Mouse (Mus musculus): Measurements from ENCODE around the gene Cyp4a32.
"Not testable (repeated sequence)": the region's sequence is repeated elsewhere in the genome, so short reads cannot be mapped to it uniquely, and the experiment has no call there.

Gene Cyp4a32

DNA sequence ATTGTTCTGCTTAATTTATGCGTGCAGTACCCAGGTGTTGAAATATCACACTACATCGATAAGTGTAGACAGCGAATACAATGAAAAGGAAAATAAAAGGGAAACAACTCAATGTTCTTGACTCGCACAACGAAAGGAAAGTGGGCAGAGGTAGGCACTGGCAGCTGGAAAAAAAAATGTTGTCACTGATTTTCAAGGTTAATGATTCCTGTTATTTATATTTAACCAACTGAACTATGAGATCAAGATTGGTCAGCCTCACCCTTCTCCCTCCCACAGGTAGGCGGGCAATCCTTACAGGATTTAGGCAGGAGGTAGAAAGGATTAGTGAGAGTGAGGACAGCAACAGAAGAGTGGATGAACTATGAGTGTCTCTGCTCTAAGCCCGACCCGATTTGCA is at the start of gene Cyp4a32:
TSS of gene Cyp4a32 (plus strand) at position 359 of the 400 bp plus-strand sequence.
- not testable (repeated sequence) for DNase-seq (ENCODE audit: low read depth, low spot score)

DNA sequence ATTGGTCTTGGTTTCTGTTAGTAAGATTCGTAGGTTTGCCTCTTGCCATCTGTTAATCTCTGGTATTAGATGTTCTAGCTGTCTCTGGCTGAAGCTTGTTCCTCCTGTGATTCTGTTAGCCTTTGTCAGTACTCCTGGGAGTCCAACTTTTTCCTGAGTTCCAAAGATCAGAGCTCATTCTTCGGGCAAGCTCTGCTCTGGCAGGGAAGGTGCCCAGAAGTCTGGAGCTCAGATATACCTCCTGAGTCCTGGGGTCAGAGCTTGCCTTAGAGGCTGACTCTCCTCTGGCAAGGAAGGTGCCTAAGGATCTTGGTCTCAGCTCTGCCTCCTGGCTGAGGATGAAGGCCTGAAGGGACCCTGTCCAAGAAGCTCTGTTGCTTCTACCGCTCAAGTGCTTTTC is 48.0 kb upstream of the Cyp4a32 start:
- DNase-seq (ENCODE audit: low read depth, low spot score): no peak

DNA sequence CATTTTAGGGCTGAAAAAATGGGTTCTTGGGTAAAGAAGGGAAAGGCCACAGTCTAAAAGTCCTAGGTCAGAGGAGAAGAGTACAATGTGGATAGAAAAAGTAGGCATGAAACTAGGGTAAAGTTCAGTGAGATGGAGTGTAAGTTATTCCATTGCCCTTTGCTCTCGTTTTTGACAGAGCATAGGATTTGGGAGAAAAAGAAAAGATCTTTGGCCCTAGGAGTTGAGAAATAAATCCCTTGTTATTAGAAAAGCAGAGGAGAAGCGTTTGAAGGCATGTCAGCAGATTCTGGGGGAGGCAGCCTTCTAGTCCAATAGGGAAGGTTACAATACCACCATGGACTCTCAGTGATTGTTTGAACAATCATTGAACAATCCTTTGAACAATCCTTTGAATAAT is 45.3 kb upstream of the Cyp4a32 start:
- DNase-seq (ENCODE audit: low read depth, low spot score): no peak

DNA sequence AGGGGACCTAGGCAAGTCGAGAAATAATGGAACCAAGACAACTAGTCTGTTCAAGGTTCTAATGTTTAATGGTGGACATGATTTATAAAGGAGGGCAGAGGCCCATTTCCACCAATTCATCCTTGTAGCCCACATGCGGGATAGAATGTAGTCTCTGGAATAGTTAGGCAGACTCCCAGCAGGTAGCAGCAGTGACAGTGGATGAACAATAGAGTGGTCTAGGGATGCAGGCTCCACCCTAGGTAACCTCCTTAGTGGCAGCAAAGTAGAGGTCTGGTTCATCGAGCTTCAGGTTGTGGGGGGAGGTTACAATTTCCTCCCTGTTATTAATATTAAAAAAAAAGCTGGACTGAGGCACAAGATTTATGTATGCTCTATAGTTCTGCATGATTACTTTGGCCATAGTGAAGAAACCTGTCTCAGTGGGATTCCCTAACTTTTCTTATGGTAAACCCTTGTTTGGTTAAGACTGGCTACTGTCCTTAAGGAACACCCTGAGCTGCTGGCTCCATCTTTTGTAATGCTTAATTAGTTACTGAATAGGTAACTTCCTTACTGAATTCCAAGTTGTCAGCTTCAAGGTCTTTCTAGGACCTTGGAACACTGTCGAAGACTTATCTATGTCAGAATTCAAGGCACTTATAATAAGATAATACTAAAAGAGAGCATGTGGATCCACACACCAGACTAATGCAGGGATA is 42.8 kb upstream of the Cyp4a32 start:
- DNase-seq (ENCODE audit: low read depth, low spot score): no peak

DNA sequence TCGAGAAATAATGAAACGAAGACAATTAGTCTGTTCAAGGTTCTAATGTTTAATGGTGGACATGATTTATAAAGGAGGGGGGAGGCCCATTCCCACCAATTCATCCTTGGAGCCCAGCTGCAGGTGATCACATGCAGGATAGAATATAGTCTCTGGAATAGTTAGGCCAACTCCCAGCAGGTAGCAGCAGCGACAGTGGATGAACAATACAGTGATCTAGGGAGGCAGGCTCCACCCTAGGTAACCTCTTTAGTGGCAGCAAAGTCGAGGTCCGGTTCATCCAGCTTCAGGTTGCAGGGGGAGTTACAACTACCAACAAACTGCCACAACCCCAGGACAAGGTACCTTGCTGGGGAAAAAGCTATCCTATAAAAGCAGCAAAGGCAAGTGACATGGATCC is 39.5 kb upstream of the Cyp4a32 start:
- not testable (repeated sequence) for DNase-seq (ENCODE audit: low read depth, low spot score)

DNA sequence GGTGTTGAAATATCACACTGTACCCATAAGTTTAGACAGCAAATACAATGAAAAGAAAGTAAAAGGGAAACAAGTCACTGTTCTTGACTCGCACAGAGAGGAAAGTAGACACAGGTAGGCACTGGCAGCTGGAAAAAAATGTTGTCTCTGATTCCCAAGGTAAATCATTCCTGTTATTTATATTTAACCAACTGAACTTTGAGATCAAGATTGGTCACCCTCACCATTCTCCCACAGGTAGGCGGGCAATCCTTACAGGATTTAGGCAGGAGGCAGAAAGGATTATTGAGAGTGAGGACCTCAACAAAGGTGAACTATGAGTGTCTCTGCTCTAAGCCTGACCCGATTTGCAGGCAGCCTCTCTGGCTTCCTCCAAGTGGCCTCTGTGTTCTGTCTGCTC is 37.4 kb upstream of the Cyp4a32 start, which contains the start of gene Cyp4a31:
TSS of gene Cyp4a31 (plus strand) at position 249 of the 400 bp plus-strand sequence.
- no peak for DNase-seq (ENCODE audit: low read depth, low spot score)

DNA sequence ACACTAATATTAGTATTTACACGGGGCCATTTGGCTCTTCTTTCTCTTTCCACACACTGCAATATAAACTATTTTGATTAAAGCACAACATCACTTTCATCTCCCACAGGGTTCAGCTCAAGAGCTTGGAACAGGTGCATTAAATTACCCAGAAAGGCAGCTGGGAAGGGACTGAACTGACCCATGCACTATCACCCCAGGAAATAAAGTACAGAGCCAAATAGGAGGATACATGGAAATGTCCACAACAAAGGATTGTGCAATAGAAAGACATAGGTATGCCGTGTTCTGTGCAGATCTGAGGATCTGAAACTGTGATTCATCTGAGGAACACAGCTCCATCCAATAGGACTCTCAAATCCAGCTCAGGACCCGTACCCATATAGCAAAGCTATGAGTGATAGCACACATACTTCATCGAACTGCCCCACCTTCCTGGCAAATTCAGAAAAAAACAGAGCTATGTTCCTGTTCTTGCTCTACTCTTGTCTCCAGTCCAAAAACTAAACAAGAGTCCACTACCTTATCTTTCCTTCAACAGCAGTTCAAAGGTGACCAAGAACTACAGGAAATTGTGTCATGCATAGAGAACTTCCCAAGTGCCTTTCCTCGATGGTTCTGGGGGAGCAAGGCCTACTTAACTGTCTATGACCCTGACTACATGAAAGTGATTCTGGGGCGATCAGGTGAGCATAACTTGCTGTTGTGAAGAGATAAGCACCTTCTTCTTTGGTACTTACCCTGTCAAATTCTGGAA is 36.1 kb upstream of the Cyp4a32 start:
- not testable (repeated sequence) for DNase-seq (ENCODE audit: low read depth, low spot score)

DNA sequence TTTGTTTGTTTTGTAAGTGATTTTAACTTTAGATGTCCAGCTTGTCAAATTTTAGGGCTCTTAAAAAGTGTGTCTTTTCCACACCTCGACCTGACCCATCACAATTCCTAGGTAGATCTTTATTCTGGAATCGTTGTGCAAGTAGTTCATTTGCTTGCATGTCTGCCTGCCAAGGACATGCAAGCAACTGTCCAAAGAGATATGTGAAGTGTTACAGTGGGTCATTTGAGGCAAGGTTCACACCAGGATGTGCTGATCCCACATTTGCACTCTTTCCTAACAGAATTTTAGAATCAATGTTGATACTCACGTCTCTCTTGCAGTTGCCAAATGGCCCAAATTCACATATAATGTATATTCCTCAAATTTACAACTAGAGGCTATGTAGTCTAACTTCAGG is 25.5 kb upstream of the Cyp4a32 start:
- DNase-seq (ENCODE audit: low read depth, low spot score): no peak

DNA sequence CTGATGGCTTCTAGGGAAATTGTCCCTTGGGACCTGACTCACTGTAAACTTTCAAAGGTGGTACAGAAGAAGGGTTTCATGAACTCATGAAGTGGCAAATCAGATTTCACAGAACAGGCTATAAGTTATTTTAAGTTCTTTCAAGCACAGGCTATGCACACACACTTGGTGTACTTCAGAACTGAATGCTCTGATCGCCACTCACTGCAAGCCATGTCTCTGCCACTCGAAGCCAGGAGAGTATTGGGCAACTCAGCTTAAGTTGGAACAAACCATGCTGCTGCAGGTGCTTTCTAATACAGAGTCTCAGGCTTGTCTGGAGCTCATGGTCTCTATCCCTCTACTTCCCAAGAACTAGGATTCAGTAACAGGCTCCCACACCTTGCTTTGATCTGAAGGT is 25.0 kb upstream of the Cyp4a32 start:
- no peak for DNase-seq (ENCODE audit: low read depth, low spot score)

DNA sequence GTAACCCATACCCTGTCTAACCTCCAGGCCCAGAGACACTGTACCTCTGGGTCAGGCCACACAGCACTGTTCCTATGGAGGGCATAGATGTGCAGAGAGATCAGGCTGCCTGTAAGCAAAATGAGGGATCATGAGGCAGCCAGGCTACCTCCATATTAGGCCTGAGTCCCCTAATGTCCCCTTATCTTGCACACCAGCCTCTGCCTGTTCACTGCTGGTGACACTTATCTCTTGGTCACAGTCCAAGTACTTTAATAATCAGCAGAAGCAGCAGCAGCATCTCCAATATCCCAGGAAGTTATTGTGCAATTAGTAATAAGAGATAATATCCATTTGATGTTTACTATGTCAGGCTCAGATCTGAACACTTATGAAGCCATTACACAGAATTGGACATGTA is 17.7 kb upstream of the Cyp4a32 start:
- DNase-seq (ENCODE audit: low read depth, low spot score): no peak

DNA sequence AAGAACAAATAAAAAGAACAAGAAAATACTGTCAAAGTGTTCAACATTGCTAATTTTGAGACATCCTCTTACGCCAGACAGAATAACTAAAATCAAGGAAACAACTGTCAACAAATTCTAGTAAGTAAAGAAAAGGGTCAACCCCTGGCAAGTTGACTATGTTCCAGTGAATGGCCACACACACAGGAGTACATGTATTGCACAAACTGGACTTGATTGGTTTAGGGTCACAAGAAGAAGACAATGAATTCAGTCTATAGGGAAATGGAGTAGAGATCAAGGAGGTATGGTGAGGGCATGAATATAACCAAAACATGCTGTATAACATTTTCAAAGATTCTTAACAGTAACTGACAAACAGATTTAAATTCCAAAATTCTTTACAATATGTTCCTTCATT is 4.4 kb upstream of the Cyp4a32 start:
- DNase-seq (ENCODE audit: low read depth, low spot score): no peak

DNA sequence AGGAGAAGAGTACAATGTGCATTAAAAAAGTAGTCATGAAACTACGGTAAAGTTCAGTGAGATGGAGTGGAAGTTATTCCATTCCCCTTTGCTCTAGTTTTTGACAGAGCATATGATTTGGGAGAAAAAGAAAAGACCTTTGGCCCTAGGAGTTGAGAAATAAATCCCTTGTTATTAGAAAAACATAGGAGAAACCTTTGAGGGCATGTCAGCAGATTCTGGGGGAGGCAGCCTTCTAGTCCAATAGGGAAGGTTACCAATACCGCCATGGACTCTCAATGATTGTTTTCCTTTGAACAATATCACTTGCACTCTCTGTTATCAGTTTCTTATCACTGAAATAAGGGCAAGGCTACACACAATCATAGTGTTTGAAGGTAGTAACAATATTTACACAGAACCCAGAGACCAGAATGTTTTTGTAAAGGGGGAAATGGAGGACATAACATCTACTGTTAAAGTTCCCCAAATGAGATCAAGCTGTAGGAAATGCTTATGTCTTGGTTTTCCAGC is 3.9 kb upstream of the Cyp4a32 start:
- DNase-seq (ENCODE audit: low read depth, low spot score): no peak

DNA sequence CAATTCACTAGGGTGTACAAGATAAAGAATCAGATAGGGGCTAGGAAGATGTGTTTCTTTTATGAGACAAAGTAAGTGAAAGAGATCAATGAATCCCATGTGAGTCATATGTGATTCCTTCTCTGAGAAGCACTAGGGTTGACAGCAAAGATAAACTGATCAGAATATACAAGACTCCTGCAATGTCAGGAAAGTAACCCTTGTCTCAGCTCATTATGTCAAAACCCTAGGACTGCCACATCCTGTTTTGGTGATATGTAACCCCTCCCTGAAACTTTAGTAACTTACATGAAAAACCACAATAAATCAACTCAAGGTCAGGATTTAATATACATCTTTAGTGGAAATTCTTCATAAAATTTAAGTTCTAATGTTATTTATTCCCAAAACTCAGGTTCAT is 13.2 kb downstream of the Cyp4a32 start:
- DNase-seq (ENCODE audit: low read depth, low spot score): no peak

DNA sequence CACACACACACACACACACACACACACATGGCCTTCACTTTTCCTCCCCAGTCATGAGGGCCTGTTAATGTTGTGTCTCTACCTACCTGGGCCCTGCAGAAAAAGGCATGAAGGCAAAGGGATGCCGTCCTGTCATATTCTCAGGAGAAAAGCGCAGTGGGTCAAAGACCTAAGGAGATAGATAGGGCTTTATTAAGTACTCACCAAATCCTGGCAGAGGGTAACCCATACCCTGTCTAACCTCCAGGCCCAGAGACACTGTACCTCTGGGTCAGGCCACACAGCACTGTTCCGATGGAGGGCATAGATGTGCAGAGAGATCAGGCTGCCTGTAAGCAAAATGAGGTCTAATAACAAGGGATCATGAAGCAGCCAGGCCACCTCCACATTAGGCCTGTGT is 24.8 kb downstream of the Cyp4a32 start:
- not testable (repeated sequence) for DNase-seq (ENCODE audit: low read depth, low spot score)

DNA sequence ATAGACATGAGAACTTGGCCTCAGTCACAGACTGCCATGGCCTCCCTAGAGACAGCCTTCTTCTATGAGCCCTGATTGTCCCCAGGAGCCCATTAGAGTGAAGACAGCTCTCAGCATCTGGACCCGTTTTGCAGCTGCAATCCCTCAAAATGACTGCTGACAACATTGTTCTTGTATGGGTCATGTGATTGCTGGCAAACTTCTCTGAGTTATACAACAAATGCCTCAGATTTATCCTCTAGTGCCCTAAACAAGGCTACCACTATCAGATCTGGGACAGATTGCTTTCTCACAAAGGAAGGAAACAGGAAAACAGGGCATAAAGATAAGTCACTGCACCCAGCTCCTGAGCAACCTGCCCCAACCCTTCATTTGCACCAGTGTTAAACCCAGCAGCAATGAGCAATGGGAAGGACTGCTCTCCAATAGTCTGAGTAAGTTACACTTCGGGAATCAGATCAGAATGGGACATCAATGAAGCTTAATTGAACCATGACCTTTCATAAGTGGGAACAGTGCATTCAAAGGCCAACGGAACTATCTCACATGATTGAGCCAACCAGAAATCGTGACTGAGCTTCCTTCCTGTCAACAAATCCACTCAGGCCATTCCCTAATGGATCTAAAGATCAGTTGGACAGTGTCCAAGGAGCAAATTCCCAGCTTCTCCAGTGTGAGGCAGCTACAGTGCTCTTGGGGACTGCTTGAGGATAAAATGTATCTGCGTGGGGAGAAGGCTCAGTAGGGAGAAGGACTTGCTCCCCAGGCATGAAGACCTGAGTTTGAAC is 42.4 kb downstream of the Cyp4a32 start:
- DNase-seq (ENCODE audit: low read depth, low spot score): no peak

DNA sequence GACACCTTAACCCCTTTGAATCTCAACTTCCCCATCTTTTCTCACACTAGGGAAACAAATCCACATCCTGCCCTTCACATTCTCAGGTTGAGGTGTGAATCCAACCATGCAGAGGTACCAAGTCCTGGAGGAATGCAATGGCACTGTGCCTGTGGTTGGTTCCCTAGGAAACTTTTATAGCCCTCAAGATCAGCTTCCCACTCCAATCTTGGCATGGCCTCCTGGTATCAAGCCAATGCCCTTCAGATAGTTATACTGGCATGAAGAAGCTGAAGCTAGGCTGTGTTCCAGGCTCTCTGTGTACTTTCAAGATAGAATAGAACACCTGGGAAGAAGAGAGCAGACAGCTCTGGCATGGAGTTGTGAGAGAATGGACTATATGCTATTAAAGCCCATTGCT is 44.6 kb downstream of the Cyp4a32 start:
- no peak for DNase-seq (ENCODE audit: low read depth, low spot score)

DNA sequence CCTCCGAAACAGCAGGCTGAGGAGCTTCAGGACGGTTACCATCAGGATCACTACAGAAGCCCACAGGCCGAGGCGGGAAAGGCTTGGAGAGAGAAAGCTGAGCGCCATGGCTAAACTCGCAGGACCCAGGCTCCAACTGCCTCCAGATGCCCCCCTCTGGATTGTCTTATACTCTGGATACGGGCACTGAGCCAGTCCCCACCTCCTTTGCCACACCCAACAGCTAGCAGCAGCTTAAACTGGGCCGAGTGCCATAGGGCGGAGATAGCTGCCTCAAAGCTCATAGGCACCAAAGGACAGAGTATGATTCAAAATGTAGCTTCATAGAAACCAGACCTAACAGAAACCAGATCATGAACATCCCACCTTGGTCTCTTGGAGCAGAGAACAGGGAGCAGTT is 46.8 kb downstream of the Cyp4a32 start, which contains the start of gene Cyp4b1:
TSS of gene Cyp4b1 (minus strand) at position 144 of the 400 bp plus-strand sequence.
- no peak for DNase-seq (ENCODE audit: low read depth, low spot score)

DNA sequence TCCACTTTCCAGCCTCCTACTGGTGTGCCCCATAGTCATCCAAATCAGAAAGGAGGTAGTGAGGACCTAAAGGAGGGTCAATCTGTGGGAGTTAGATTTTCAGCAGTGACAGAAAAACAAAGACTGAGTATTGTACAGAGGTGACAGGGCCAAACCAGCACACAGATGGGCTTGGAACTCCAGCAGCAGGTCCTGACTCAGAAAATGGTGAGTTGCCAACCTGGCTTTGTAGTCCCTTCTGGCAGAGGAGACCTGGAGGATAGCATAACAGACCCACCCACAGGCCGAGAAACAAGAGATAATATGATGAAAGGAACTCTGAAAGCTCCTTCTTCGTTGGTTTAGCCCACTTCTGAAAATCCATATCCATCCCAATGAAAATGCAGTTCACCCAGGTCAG is 48.0 kb downstream of the Cyp4a32 start:
- DNase-seq (ENCODE audit: low read depth, low spot score): no peak

DNA sequence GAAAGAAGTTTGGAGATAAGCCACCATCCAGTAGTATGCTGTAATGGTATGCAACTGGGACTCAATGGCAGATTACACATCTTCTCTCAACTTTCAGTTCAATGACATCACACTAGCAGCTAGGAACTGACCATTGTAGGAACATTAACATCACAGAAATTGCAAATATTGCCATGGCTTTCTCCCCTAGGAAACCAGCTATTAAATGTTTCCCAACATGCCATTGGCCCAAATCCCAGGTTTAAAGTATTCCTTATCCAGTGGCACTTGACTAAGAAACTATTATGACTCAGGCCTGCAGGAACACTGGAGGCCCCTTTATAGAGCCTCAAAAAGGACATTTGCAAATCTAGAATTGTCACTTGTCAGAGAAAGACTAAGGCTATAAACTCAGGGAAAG is 48.6 kb downstream of the Cyp4a32 start:
- DNase-seq (ENCODE audit: low read depth, low spot score): no peak

DNA sequence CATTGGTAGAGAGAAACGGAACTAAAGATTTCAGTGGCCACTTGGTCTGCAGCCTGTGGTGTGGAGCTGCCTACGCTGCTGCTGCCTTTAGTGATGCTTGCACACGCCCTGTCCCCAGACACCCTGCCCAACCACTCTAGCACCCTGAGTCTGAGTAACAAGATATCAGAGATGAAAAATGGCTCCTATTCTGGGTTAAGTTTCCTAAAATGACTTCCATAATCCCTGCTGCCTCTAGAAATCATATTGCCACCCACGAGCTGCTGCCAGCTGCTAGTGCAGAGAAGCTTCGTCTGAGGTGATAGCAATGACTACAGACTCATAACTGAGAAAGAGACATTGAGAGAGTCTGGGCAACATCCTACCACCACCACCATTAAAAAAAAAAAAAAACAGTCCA is 50.1 kb downstream of the Cyp4a32 start:
- DNase-seq (ENCODE audit: low read depth, low spot score): no peak

DNA sequence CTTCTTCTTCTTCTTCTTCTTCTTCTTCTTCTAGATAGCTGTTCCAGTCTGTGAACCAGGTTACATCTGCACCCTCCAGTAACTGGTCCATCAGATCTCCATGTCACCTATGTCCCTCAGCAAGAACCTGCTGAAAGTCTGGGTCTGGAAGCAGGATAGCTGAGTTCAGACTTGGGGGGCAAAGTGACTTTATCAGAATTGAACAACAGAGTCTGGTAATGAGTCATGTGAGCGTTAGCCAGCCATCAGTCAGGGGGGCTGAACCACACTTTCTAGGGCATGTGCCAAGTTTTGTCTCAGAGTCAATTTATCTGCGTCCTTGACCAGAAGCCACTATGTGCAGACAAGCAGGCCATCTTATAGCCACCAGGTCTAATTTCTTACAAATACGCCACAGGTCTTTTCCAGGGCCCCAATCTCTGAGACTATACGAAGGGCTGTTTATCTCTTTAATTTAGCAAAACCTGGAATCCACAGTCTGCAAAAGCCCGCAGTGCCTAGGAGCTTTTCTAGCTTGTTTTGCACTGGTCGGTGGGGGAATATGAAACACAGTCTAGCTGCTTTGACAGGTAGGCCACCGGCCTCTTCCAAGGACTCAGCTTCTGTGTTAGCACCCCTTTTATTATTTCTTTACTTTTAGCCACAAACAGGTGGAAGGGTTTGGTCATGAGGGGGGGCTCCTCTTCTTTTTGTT is 55.2 kb downstream of the Cyp4a32 start:
- DNase-seq (ENCODE audit: low read depth, low spot score): not testable (repeated sequence)

Measured in WW6 (cell line).